Comparison of ENCODE assay signal across 8 mouse cellular contexts in the genomic region with DNA sequence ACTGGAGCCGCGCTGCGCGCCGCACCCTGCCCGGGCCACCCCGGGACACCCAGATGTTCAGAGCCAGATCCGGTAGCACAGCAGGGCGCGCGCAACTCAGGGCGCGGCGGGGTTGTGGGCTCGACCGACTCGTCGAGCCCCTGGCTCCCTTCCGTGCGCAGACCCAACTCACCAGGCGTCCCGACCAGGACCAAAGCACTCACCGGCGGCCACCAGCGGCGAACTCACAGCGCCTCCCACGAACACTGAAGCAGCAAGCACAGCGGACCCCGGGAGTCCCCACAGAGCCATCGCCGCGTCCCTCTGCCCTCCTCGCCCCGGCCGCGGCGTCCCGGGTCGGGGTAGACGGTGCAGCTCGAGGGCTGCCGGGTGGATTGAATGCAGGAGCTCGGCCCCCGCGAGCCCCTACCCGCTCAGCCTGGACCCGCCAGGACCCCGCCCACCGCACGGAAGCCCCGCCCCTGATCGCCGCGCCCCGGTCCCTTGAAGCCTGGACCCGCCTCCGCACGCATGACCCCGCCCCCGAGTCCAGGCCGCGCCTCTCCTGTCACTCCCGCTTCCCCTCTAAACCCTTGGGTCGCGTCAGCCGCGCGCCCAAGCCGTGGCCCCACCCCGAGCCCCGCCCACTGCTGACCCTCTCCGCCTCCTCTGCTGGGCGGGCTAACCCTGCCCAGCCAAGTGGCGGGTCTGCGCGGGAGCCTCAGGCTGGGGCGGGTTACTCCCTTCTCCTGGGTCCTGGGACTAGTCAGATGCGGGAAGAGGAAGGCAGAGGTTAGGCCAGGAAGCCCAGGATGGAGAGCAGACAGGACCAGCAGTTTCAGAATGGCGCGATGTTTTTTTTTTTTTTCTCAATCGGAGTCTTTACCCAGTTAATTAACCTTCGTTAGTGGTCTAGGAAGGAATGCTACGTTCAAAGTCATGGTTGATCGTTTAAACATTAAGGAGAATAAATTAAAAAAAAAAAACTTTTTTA. TPM values are rescaled to one million over a fixed set of nuclear protein-coding genes. Genes with fewer than 3 reads are reported as not detected.
DNase-seq lines count a peak whose midpoint lies in the region; ATAC-seq and TF ChIP-seq lines count a peak whose summit lies in the region.

A gene (minus strand): TSS at position 455 of the 973 bp plus-strand sequence.

- peak; percentile 94 for DNase-seq in c-Kit-positive CD71-positive TER-119-positive erythroid progenitor cells, embryonic 14.5 days (ENCODE audit: low spot score)
- peak; percentile 94 for DNase-seq in heart, postnatal 0 days (ENCODE audit: low spot score)
- DNase-seq in kidney, postnatal 4 days, result peak; percentile 100

- WGBS in forebrain, embryonic 12.5 days, result 1% methylated on average over 63 of the region's 85 CpGs
- WGBS in heart, postnatal 0 days, result 1% methylated on average over 74 of the region's 85 CpGs
- WGBS in liver, embryonic 16.5 days (ENCODE audit: insufficient replicate concordance), result under 1% methylated on average over 78 of the region's 85 CpGs
- 1% methylated on average over 74 of the region's 85 CpGs for WGBS in neural tube, embryonic 13.5 days

- 0 out of 2 replicates have a peak, but pooled peaks have one; percentile 33 for TF ChIP-seq EP300 in heart, postnatal 0 days (IDR thresholded peaks at IDR 0.05; ENCODE audit: low read depth)

- H3K27me3 ChIP-seq in E14TG2a.4 (ENCODE audit: insufficient read depth, low read length), result no peaks in the 10 kb centered on the region
- no peaks in the 10 kb centered on the region for H3K27me3 ChIP-seq in forebrain, embryonic 12.5 days
- H3K27me3 ChIP-seq in heart, postnatal 0 days (ENCODE audit: control insufficient read depth, insufficient read depth, low read length), result no peaks in the 10 kb centered on the region
- H3K27me3 ChIP-seq in liver, embryonic 16.5 days (ENCODE audit: control insufficient read depth, insufficient read depth, low read depth, low read length), result no peaks in the 10 kb centered on the region
- no peaks in the 10 kb centered on the region for H3K27me3 ChIP-seq in neural tube, embryonic 13.5 days
- H3K27me3 ChIP-seq in testis, adult 2 months (ENCODE audit: control insufficient read depth, insufficient read depth, low read length), result no peaks in the 10 kb centered on the region

- TF ChIP-seq CTCF in E14TG2a.4 (conservative IDR thresholded peaks at IDR 0.05; ENCODE audit: low read length), result no peak
- TF ChIP-seq CTCF in heart, postnatal 0 days (IDR thresholded peaks at IDR 0.05; ENCODE audit: low read depth), result no peak
- TF ChIP-seq CTCF in testis, adult 2 months (IDR thresholded peaks at IDR 0.05; ENCODE audit: control insufficient read depth, insufficient read depth, insufficient replicate concordance, low read depth, low read length), result no peak

- no peaks in the 10 kb centered on the region for H3K9me3 ChIP-seq in E14TG2a.4 (ENCODE audit: low read length)
- no peaks in the 10 kb centered on the region for H3K9me3 ChIP-seq in forebrain, embryonic 12.5 days
- no peaks in the 10 kb centered on the region for H3K9me3 ChIP-seq in heart, postnatal 0 days (replicated peaks; ENCODE audit: control insufficient read depth, low read length)
- no peaks in the 10 kb centered on the region for H3K9me3 ChIP-seq in liver, embryonic 16.5 days (replicated peaks; ENCODE audit: control insufficient read depth, low read length)
- H3K9me3 ChIP-seq in neural tube, embryonic 13.5 days, result no peaks in the 10 kb centered on the region

- H3K4me1 ChIP-seq in E14TG2a.4 (replicated peaks; ENCODE audit: low read depth, low read length), result peaks cover 76% of the 10 kb centered on the region
- peaks cover 28% of the 10 kb centered on the region for H3K4me1 ChIP-seq in forebrain, embryonic 12.5 days
- H3K4me1 ChIP-seq in heart, postnatal 0 days (ENCODE audit: control insufficient read depth, insufficient read depth), result peaks cover 12% of the 10 kb centered on the region
- peaks cover 31% of the 10 kb centered on the region for H3K4me1 ChIP-seq in liver, embryonic 16.5 days (ENCODE audit: control insufficient read depth, low read depth, low read length)
- H3K4me1 ChIP-seq in neural tube, embryonic 13.5 days (replicated peaks), result peaks cover 28% of the 10 kb centered on the region
- H3K4me1 ChIP-seq in testis, adult 2 months (ENCODE audit: control insufficient read depth, insufficient read depth, low read length), result peaks cover 7% of the 10 kb centered on the region; the same call in 1 of the 2 replicates

- peak within 1 kb of the TSS; percentile 90 for H3K4me3 ChIP-seq in E14TG2a.4 (replicated peaks; ENCODE audit: low read length)
- H3K4me3 ChIP-seq in forebrain, embryonic 12.5 days (replicated peaks), result peak within 1 kb of the TSS; percentile 72
- H3K4me3 ChIP-seq in heart, postnatal 0 days (ENCODE audit: low read depth, low read length), result peak within 1 kb of the TSS; percentile 68
- peak within 1 kb of the TSS; percentile 85 for H3K4me3 ChIP-seq in liver, embryonic 16.5 days (ENCODE audit: low read depth, low read length)
- peak within 1 kb of the TSS; percentile 68 for H3K4me3 ChIP-seq in neural tube, embryonic 13.5 days
- peak within 1 kb of the TSS; percentile 87 for H3K4me3 ChIP-seq in testis, adult 2 months (ENCODE audit: control insufficient read depth, low read depth, low read length)

- peak within 1 kb of the TSS; percentile 69; the same call in 1 of the 2 replicates for H3K27ac ChIP-seq in forebrain, embryonic 12.5 days
- H3K27ac ChIP-seq in heart, postnatal 0 days (ENCODE audit: low read depth), result peak within 1 kb of the TSS; percentile 74
- H3K27ac ChIP-seq in liver, embryonic 16.5 days (ENCODE audit: low read length), result peak within 1 kb of the TSS; percentile 80
- peak within 1 kb of the TSS; percentile 40 for H3K27ac ChIP-seq in neural tube, embryonic 13.5 days (replicated peaks)
- H3K27ac ChIP-seq in testis, adult 2 months (ENCODE audit: control insufficient read depth, insufficient read depth, low read depth, low read length), result no peak within 1 kb of the TSS

- H3K4me2 ChIP-seq in forebrain, embryonic 12.5 days, result peak within 1 kb of the TSS; percentile 72
- peak within 1 kb of the TSS; percentile 63 for H3K4me2 ChIP-seq in heart, postnatal 0 days (ENCODE audit: low read depth, low read length)
- peak within 1 kb of the TSS; percentile 84 for H3K4me2 ChIP-seq in liver, embryonic 16.5 days (ENCODE audit: low read depth, low read length)
- H3K4me2 ChIP-seq in neural tube, embryonic 13.5 days, result peak within 1 kb of the TSS; percentile 84

- no peak for TF ChIP-seq POLR2A in testis, adult 2 months (IDR thresholded peaks at IDR 0.05; ENCODE audit: control insufficient read depth, low read depth, low read length)

- ATAC-seq in forebrain, embryonic 12.5 days (ENCODE audit: low FRiP score), result peak; percentile 96
- peak; percentile 98 for ATAC-seq in heart, postnatal 0 days (ENCODE audit: insufficient read depth, low read depth)
- peak; percentile 94 for ATAC-seq in liver, embryonic 16.5 days (ENCODE audit: low read depth)
- peak; percentile 97 for ATAC-seq in neural tube, embryonic 13.5 days (ENCODE audit: low read depth)

- H3K36me3 ChIP-seq in E14TG2a.4 (ENCODE audit: insufficient read depth, low read length), result peaks cover 4% of the 10 kb centered on the region
- H3K36me3 ChIP-seq in forebrain, embryonic 12.5 days (replicated peaks), result no peaks in the 10 kb centered on the region
- H3K36me3 ChIP-seq in heart, postnatal 0 days (replicated peaks; ENCODE audit: control insufficient read depth, insufficient read depth, low read length), result no peaks in the 10 kb centered on the region
- H3K36me3 ChIP-seq in liver, embryonic 16.5 days (ENCODE audit: control insufficient read depth, insufficient read depth), result no peaks in the 10 kb centered on the region
- no peaks in the 10 kb centered on the region for H3K36me3 ChIP-seq in neural tube, embryonic 13.5 days
- H3K36me3 ChIP-seq in testis, adult 2 months (ENCODE audit: control insufficient read depth, insufficient read depth, low read length), result no peaks in the 10 kb centered on the region

- peak within 1 kb of the TSS; percentile 70 for H3K9ac ChIP-seq in forebrain, embryonic 12.5 days
- H3K9ac ChIP-seq in heart, postnatal 0 days (replicated peaks; ENCODE audit: low read depth, low read length), result peak within 1 kb of the TSS; percentile 58
- peak within 1 kb of the TSS; percentile 80 for H3K9ac ChIP-seq in liver, embryonic 16.5 days (ENCODE audit: low read depth, low read length)
- H3K9ac ChIP-seq in neural tube, embryonic 13.5 days, result peak within 1 kb of the TSS; percentile 79

RNA-seq across cellular contexts. Expression of the gene that starts here (rescaled TPM):
- 15.8 and 16.5 TPM in 2 replicates for polyA plus RNA-seq in forebrain, embryonic 12.5 days (2016; fragmentation: Nextera tagmentation; extraction: Ambion mirVana)
- 3.2 and 5.8 TPM in 2 replicates for total RNA-seq in heart, postnatal 0 days (2014; rRNA removed; ENCODE audit: low replicate concordance)
- 7.9 and 8.0 TPM in 2 replicates for polyA plus RNA-seq in heart, postnatal 0 days (2015; fragmentation: Nextera tagmentation; extraction: Ambion mirVana)
- polyA plus RNA-seq in liver, embryonic 16.5 days (2015; fragmentation: Nextera tagmentation; extraction: Ambion mirVana), result 8.9 and 9.1 TPM in 2 replicates
- polyA plus RNA-seq in neural tube, embryonic 13.5 days (2015; fragmentation: Nextera tagmentation; extraction: Ambion mirVana), result 11.7 and 13.7 TPM in 2 replicates
- 0.54 and 0.95 TPM in 2 replicates for polyA plus RNA-seq in testis, adult 2 months (2012; rRNA removed)
